Mouse (Mus musculus) ES-Bruce4 (cell line): ENCODE data around the gene Wrap53. TPM values are rescaled to one million over a fixed set of nuclear protein-coding genes. Genes with fewer than 3 reads are reported as not detected.

Experiments used
- H3K27ac ChIP-seq: 2 replicates; pipeline ENCODE4 v1.5.1; 2012; ENCODE audit warnings: low read length, inconsistent platforms; ENCODE audit not compliant: insufficient read depth
- H3K27me3 ChIP-seq: 2 replicates; pipeline ENCODE4 v1.6.1; 2012; ENCODE audit warnings: mild to moderate bottlenecking, low read length, inconsistent platforms; ENCODE audit not compliant: control insufficient read depth, poor library complexity, insufficient read depth, severe bottlenecking
- H3K36me3 ChIP-seq: 2 replicates; pipeline ENCODE4 v1.6.1; 2012; ENCODE audit warnings: inconsistent platforms, mild to moderate bottlenecking, low read length, moderate library complexity; ENCODE audit not compliant: control insufficient read depth, poor library complexity, insufficient read depth, severe bottlenecking
- H3K4me1 ChIP-seq: one replicate; pipeline ENCODE4 v1.8.1; 2011; ENCODE audit warnings: low read length; ENCODE audit not compliant: control insufficient read depth, insufficient read depth
- H3K4me3 ChIP-seq: 2 replicates; pipeline ENCODE4 v1.5.1; 2011; ENCODE audit warnings: low read depth, mild to moderate bottlenecking, low read length
- H3K9ac ChIP-seq: 2 replicates; pipeline ENCODE4 v1.6.1; 2012; ENCODE audit warnings: low read depth, mild to moderate bottlenecking, inconsistent platforms; ENCODE audit not compliant: poor library complexity, severe bottlenecking
- H3K9me3 ChIP-seq: replicated peaks from 2 replicates; pipeline ENCODE4 v1.6.1; 2012; ENCODE audit warnings: mild to moderate bottlenecking, low read length, inconsistent platforms; ENCODE audit not compliant: control insufficient read depth, poor library complexity, insufficient read depth, severe bottlenecking
- CTCF ChIP-seq: IDR thresholded peaks from one replicate; pipeline ENCODE4 v1.8.1; 2011; ENCODE audit warnings: low read depth, low read length
- EP300 ChIP-seq: IDR thresholded peaks from 2 replicates; pipeline ENCODE4 v1.6.1; 2011; ENCODE audit warnings: low read depth, low read length; ENCODE audit not compliant: insufficient read depth
- POLR2A ChIP-seq: IDR thresholded peaks from one replicate; pipeline ENCODE4 v1.8.1; 2011; ENCODE audit warnings: low read length; ENCODE audit not compliant: insufficient read depth
- polyA plus RNA-seq: library from polyadenylated mRNA; stranded (reverse); fragments of >200 nt; gene quantifications from 2 replicates; pipeline ENCODE4 v1.2.4, GENCODE M21; 2011; ENCODE audit warnings: low read depth; ENCODE audit not compliant: missing spikeins, insufficient read depth, insufficient read length

Wrap53 gene
- polyA plus RNA-seq, 1 experiment, result 10.3 TPM

DNA sequence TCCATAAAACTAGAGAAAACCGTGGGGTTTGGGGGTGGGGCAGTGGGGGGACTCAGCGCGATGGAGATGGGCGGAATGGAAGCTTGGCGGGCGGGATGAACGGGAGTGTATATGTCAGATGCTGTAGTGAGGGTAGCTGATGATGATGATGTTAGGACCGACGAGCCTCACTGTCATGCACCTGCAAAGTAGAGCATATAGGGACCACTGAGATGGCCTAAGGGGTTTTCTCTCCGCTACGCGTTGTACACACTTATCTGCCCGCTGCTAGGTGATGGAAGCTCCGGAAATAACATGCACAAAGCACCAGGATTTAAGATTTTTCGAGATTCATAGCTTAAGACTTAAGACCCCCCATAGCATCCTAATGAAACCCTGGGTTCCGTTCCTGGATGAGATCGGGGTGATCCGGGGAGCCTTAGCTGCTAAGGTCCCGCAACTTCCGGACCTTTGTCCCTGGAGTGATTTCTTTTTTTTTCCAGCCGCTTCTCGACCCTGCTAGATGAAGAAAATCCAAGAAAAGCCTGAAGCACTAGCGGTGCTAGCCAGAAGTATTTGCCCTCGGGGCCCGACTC is 604 bp upstream of the Wrap53 start:
- Histone ChIP-seq H3K27ac (peak overlapping the region; percentile 100), H3K27me3 (no peaks in the 10 kb centered on the region), H3K4me1 (peaks cover 4% of the 10 kb centered on the region), H3K36me3 (peaks cover 9% of the 10 kb centered on the region), H3K9ac (peak overlapping the region; percentile 92), H3K4me3 (peak overlapping the region; percentile 96), H3K9me3 (no peaks in the 10 kb centered on the region)
- TF ChIP-seq EP300, result no peak
- no peak for TF ChIP-seq POLR2A
- TF ChIP-seq CTCF, result no peak

DNA sequence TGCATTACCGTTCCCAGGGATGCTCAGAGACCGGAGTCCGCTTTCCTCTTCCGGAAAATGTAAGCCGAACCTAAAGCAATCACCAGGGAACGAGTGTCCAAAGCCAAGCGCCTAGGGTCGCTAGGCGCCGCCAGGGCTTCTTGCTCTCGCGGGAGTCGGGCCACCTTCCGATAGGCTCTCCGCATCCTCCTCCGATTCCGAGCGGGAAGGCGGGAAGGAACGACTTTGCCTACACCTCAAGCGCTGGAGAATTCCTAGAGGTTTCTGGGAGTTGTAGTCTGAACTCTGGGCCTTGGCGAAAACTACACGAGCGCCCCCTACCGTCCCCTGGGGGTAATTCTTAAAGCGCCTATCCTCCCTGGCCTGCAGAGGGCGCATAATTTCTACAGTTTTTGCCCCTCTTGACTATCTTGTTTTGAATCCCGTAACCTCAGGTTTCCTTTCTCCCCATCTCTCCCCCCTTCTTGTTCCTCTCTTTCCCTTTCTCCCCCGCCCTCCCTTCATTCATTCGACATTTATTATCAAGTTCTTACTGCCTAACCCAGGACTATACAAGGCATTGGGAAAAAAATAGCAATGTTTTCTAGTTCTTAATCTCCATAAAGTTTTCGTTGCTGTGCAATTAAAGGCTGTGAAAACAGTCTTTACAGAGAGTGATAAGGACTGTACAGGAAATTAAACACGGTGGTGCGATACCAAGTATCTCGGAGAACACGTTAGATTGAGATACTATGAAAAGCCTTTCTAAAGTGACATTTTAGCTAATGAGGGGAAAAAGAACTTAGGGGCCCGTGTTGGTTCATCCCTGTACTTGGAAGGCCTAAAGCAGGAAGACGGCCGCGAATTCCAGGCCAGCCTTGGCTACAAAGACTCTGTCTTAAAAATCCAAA is 682 bp downstream of the Wrap53 start:
- H3K9ac ChIP-seq, result peak overlapping the region; percentile 92
- H3K4me1 ChIP-seq, result peaks cover 2% of the 10 kb centered on the region
- H3K27me3 ChIP-seq, result no peaks in the 10 kb centered on the region
- H3K27ac ChIP-seq, result peak overlapping the region; percentile 90
- peaks cover 9% of the 10 kb centered on the region for H3K36me3 ChIP-seq
- H3K4me3 ChIP-seq, result peak overlapping the region; percentile 96
- no peaks in the 10 kb centered on the region for H3K9me3 ChIP-seq
- TF ChIP-seq CTCF, result peak; percentile 99
- no peak for TF ChIP-seq POLR2A

DNA sequence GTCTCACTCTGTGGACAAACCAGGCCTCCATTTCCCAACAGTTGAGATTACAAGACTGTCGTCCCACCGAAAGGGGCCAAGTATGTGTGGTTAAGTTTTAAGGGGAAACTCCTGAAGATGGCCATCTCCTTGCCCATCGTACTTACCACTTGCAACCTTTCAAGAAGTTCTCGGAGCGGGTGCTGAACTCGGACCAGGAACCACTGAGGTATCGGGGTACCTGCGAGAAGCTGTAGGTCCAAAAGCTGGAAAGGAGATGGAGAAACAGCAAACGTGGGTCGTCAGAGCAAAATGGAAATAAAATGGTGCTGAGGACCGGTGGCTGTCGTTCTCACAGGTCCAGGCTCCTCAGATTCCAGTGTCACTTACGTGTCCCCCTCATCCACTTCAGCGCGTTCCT is 1.8 kb downstream of the Wrap53 start:
- no peaks in the 10 kb centered on the region for H3K9me3 ChIP-seq
- H3K4me3 ChIP-seq, result peak overlapping the region; percentile 88
- no peak for TF ChIP-seq CTCF
- TF ChIP-seq POLR2A, result no peak
- no peak for TF ChIP-seq EP300
- no peak overlapping the region for H3K27ac ChIP-seq
- peaks cover 2% of the 10 kb centered on the region for H3K4me1 ChIP-seq
- H3K36me3 ChIP-seq, result peaks cover 9% of the 10 kb centered on the region
- peak overlapping the region; percentile 76 for H3K9ac ChIP-seq
- no peaks in the 10 kb centered on the region for H3K27me3 ChIP-seq

DNA sequence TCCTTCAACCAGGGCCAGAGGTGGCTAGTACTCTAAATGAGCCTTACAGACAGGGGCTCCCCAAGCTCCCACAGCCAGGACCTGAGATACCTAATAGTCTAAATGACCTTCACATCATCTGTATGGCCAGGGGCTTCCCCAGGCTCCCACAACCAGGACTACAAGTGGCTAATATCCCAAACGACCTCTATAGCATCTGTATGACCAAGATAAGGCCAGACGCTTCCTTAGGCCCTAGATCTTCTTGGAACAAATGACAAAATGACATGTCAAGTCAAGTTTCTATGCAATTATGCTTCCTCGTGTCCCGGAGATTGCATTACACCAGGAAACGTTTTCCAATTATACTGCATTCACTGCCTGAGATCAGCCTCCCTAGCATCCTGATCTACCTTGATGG is 3.7 kb downstream of the Wrap53 start:
- no peaks in the 10 kb centered on the region for H3K9me3 ChIP-seq
- H3K4me1 ChIP-seq, result peaks cover 2% of the 10 kb centered on the region
- peaks cover 15% of the 10 kb centered on the region for H3K36me3 ChIP-seq
- no peak overlapping the region for H3K27ac ChIP-seq
- H3K27me3 ChIP-seq, result no peaks in the 10 kb centered on the region
- no peak overlapping the region for H3K4me3 ChIP-seq
- no peak overlapping the region for H3K9ac ChIP-seq
- TF ChIP-seq POLR2A, result no peak
- no peak for TF ChIP-seq CTCF
- no peak for TF ChIP-seq EP300

DNA sequence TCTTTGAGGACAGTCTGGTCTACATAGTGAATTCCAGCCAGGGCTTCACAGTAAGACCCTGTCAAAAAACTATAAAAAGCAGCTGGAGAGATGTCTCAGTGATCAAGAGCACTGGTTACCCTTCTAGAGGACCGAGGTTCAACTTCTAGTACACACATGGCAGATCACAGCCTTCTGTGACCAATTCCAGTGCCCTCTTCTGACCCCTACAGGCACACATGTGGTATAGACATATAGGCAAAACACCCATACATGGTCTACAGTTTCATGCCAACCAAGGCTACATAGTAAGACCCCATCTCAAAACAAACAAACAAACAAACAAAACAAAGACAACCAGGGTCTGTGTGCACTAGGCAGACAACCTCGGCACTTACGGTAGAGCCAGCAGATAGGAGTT is 4.8 kb downstream of the Wrap53 start:
- Histone ChIP-seq H3K36me3 (peaks cover 25% of the 10 kb centered on the region), H3K9ac (no peak overlapping the region), H3K9me3 (no peaks in the 10 kb centered on the region)

DNA sequence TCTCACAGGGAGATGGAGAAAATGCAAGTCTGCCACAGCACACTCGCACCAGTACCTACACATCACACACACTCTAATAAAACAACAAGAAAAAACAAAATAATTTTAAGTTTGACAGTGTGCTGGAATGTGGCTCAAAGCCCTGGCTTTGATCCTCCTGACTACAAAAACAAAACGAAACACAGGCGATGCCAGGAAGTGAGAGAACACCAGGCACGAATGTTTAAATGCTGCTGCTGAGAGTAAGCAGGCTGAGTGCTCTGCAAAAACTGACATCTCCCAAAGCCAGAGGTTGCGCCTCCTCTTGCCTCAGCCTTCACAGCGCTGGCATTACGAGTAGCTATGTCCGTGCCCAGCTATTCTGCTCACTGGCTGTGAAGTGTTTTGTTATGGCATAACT is 14.9 kb downstream of the Wrap53 start:
- H3K36me3 ChIP-seq, result peaks cover 27% of the 10 kb centered on the region
- no peaks in the 10 kb centered on the region for H3K9me3 ChIP-seq
- no peak overlapping the region for H3K4me3 ChIP-seq
- H3K4me1 ChIP-seq, result peaks cover 12% of the 10 kb centered on the region
- TF ChIP-seq CTCF, result no peak
- no peak for TF ChIP-seq EP300
- TF ChIP-seq POLR2A, result no peak
- no peaks in the 10 kb centered on the region for H3K27me3 ChIP-seq
- H3K9ac ChIP-seq, result no peak overlapping the region
- 0 out of 2 replicates have a peak overlapping the region, but pooled peaks have one; percentile 9 for H3K27ac ChIP-seq

More for the DNA sequence above, 4.8 kb downstream of the Wrap53 start:
- no peak for TF ChIP-seq EP300
- TF ChIP-seq CTCF, result peak; percentile 2
- Histone ChIP-seq H3K4me3 (no peak overlapping the region), H3K27me3 (no peaks in the 10 kb centered on the region), H3K4me1 (peaks cover 2% of the 10 kb centered on the region), H3K27ac (no peak overlapping the region)
